Comparison of ENCODE assay signal across 15 mouse cellular contexts in the genomic region with DNA sequence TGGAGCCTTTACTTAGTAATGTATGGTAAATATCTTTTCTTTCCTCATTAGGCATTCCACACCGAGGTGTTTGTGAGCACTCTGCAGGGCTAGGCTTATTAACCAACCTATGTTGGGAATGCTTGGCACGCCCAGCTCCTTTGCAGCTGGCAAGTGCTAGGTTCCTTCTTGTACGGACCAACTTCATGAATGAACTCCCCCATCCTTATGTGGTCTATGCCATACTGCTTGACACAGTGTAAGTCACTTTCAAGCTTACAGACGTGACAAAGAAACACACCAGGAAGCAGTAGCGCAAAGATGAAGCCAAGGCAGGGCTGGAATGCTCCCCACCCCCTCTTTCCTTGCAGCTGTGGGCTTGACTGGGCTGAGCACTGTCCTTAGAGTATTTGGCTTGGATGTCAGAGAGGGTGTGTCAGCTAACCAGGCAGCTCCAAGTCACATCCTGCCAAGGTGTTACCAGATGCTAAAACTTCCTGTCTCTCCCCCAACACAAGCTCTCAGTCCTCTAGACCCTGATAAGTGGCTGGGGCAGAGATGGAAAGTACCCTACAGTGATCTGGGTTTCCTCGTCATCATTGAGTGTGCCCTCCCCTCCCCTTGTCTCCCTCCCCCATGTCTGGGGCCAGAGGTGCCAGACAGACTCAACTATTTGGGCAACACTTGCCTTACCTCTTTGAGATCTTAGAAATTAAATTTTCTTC.
DNase-seq lines count a peak whose midpoint lies in the region; ATAC-seq and TF ChIP-seq lines count a peak whose summit lies in the region.
"Had no signal": no experiment of that assay in that cellular context is flagged by ENCODE, and none has a peak within 500 bp of the region (broad histone marks: within the 10 kb centered on the region; RNA-seq: fewer than 3 reads in every experiment).

No protein-coding gene starts in this region.

- TF ChIP-seq CTCF in spleen, adult 2 months (IDR thresholded peaks at IDR 0.05; ENCODE audit: extremely low read depth, insufficient read depth, insufficient read length, insufficient replicate concordance), result no peak

- peak overlapping the region; percentile 8; the same call in 1 of the 2 replicates for H3K4me3 ChIP-seq in spleen, adult 2 months (ENCODE audit: extremely low read depth, insufficient read depth, insufficient read length)
- H3K4me3 ChIP-seq in limb, embryonic 13.5 days, result no peak overlapping the region
- no peak overlapping the region for H3K4me3 ChIP-seq in forebrain, embryonic 13.5 days
- H3K4me3 ChIP-seq: heart, embryonic 15.5 days; liver, embryonic 13.5 days had no signal

- H3K27ac ChIP-seq in spleen, adult 2 months (ENCODE audit: insufficient read depth, low read length), result peak overlapping the region; percentile 50; the same call in 1 of the 2 replicates
- H3K27ac ChIP-seq in limb, embryonic 13.5 days, result peak overlapping the region; percentile 28
- no peak overlapping the region for H3K27ac ChIP-seq in forebrain, embryonic 13.5 days
- H3K27ac ChIP-seq: heart, embryonic 15.5 days; hindbrain, postnatal 0 days; kidney, postnatal 0 days; liver, embryonic 13.5 days had no signal

- DNase-seq in heart, adult 11 months, result peak; percentile 62
- DNase-seq in heart, postnatal 36 days, result no peak
- DNase-seq in spleen, adult 2 months (ENCODE audit: low read depth in 1 of 2, low spot score in 2 of 2), result no peak
- DNase-seq in spleen, postnatal 14 days (ENCODE audit: low spot score in 2 of 2), result no peak
- DNase-seq in right cerebral cortex, adult 2 months (ENCODE audit: low spot score in 2 of 2), result no peak
- DNase-seq in thymus, postnatal 36 days, result no peak
- DNase-seq: cerebellum, adult 8-10 months; embryo, embryonic 11 days; liver, embryonic 13.5 days had no signal

- no peaks in the 10 kb centered on the region for H3K36me3 ChIP-seq in spleen, adult 2 months (ENCODE audit: control insufficient read depth, insufficient read depth, low read length)
- H3K36me3 ChIP-seq in limb, embryonic 13.5 days, result no peaks in the 10 kb centered on the region
- no peaks in the 10 kb centered on the region for H3K36me3 ChIP-seq in forebrain, embryonic 13.5 days (ENCODE audit: poor library complexity, severe bottlenecking)
- H3K36me3 ChIP-seq: heart, embryonic 15.5 days; liver, embryonic 13.5 days had no signal

- H3K9ac ChIP-seq in limb, embryonic 13.5 days, result no peak overlapping the region
- H3K9ac ChIP-seq in forebrain, embryonic 13.5 days, result no peak overlapping the region
- H3K9ac ChIP-seq: heart, embryonic 15.5 days; liver, embryonic 13.5 days had no signal

- WGBS in spleen, adult 2 months, result 56% methylated on average over 6 of the region's 6 CpGs
- WGBS in limb, embryonic 13.5 days, result 42% methylated on average over 6 of the region's 6 CpGs
- 47% methylated on average over 6 of the region's 6 CpGs for WGBS in forebrain, embryonic 13.5 days

- TF ChIP-seq POLR2A in spleen, adult 2 months (IDR thresholded peaks at IDR 0.05; ENCODE audit: low read depth, low read length), result no peak

- H3K4me1 ChIP-seq in spleen, adult 2 months (ENCODE audit: control insufficient read depth, insufficient read depth, insufficient read length), result peaks cover 2% of the 10 kb centered on the region; the same call in 1 of the 2 replicates
- H3K4me1 ChIP-seq in limb, embryonic 13.5 days, result peaks cover 26% of the 10 kb centered on the region
- no peaks in the 10 kb centered on the region for H3K4me1 ChIP-seq in forebrain, embryonic 13.5 days
- H3K4me1 ChIP-seq: liver, embryonic 13.5 days had no signal

- no peak overlapping the region for H3K4me2 ChIP-seq in limb, embryonic 13.5 days (replicated peaks)
- H3K4me2 ChIP-seq in forebrain, embryonic 13.5 days, result no peak overlapping the region
- H3K4me2 ChIP-seq: heart, embryonic 15.5 days; liver, embryonic 13.5 days; midbrain, embryonic 11.5 days had no signal

- 0 out of 2 replicates have a peak, but pooled peaks have one; percentile 40 for ATAC-seq in limb, embryonic 13.5 days (ENCODE audit: low FRiP score, low read depth)
- ATAC-seq in forebrain, embryonic 13.5 days, result no peak
- ATAC-seq: hindbrain, postnatal 0 days had no signal

- H3K27me3 ChIP-seq in spleen, adult 2 months (ENCODE audit: control insufficient read depth, insufficient read depth, low read length), result no peaks in the 10 kb centered on the region
- H3K27me3 ChIP-seq in limb, embryonic 13.5 days, result no peaks in the 10 kb centered on the region
- H3K27me3 ChIP-seq in forebrain, embryonic 13.5 days, result no peaks in the 10 kb centered on the region
- H3K27me3 ChIP-seq: heart, embryonic 15.5 days; liver, embryonic 13.5 days had no signal

- intact Hi-C loops in heart, postnatal 36 days (cut with DNase I), result no loop called here

- no peaks in the 10 kb centered on the region; the same call in 1 of the 2 replicates for H3K9me3 ChIP-seq in limb, embryonic 13.5 days
- H3K9me3 ChIP-seq in forebrain, embryonic 13.5 days (replicated peaks), result no peaks in the 10 kb centered on the region
- H3K9me3 ChIP-seq: heart, embryonic 15.5 days; liver, embryonic 13.5 days had no signal
